Mouse (Mus musculus) heart, embryonic 15.5 days (tissue): ENCODE measurements around the gene Tbx5. TPM values are rescaled to one million over a fixed set of nuclear protein-coding genes. Genes with fewer than 3 reads are reported as not detected.
"Not testable (repeated sequence)": the region's sequence is repeated elsewhere in the genome, so short reads cannot be mapped to it uniquely, and the experiment has no call there.

Source experiments
- ATAC-seq: fragments of 200-750 bp; cut with Nextera tagmentation; replicated peaks from 2 replicates; pipeline ENCODE4 v1.8.0; 2017; ENCODE audit warnings: low read depth, moderate TSS enrichment; ENCODE audit not compliant: insufficient number of reproducible peaks, insufficient read depth, low FRiP score
- H3K27ac ChIP-seq: fragments of 300-500 bp; sonication (generic); 2 replicates; pipeline ENCODE4 v1.5.1; 2015; ENCODE audit warnings: mild to moderate bottlenecking, inconsistent platforms
- H3K27me3 ChIP-seq: fragments of 300-500 bp; sonication (generic); 2 replicates; pipeline ENCODE4 v1.6.1; 2015; ENCODE audit warnings: inconsistent platforms
- H3K36me3 ChIP-seq: fragments of 300-500 bp; sonication (generic); 2 replicates; pipeline ENCODE4 v1.6.1; 2015; ENCODE audit warnings: mild to moderate bottlenecking, inconsistent platforms
- H3K4me1 ChIP-seq: fragments of 300-500 bp; sonication (generic); replicated peaks from 2 replicates; pipeline ENCODE4 v1.6.1; 2015; ENCODE audit warnings: inconsistent platforms
- H3K4me2 ChIP-seq: fragments of 300-500 bp; sonication (generic); 2 replicates; pipeline ENCODE4 v1.6.1; 2015; ENCODE audit warnings: inconsistent platforms, mild to moderate bottlenecking, moderate library complexity
- H3K4me3 ChIP-seq: fragments of 300-500 bp; sonication (generic); 2 replicates; pipeline ENCODE4 v1.5.1; 2015; ENCODE audit warnings: mild to moderate bottlenecking, inconsistent platforms
- H3K9ac ChIP-seq: fragments of 300-500 bp; sonication (generic); 2 replicates; pipeline ENCODE4 v1.6.1; 2015; ENCODE audit warnings: mild to moderate bottlenecking, inconsistent platforms
- H3K9me3 ChIP-seq: fragments of 300-500 bp; sonication (generic); replicated peaks from 2 replicates; pipeline ENCODE4 v1.6.1; 2016; ENCODE audit warnings: inconsistent platforms
- WGBS: fragments of 180-500 bp; shearing (Covaris S2); methylation state at CpG from one replicate; pipeline ENCODE4 v1.1.7; 2015; ENCODE audit warnings: mixed read lengths; 5-methylcytosine and 5-hydroxymethylcytosine counted together
- polyA plus RNA-seq: library from polyadenylated mRNA; unstranded; fragments of >200 nt; fragmentation: Nextera tagmentation; extraction: Ambion mirVana; gene quantifications from 2 replicates; pipeline ENCODE4 v1.2.1, GENCODE M21; 2015

Gene Tbx5
- polyA plus RNA-seq, 1 experiment from 2014 or later, result 30.1 TPM

DNA sequence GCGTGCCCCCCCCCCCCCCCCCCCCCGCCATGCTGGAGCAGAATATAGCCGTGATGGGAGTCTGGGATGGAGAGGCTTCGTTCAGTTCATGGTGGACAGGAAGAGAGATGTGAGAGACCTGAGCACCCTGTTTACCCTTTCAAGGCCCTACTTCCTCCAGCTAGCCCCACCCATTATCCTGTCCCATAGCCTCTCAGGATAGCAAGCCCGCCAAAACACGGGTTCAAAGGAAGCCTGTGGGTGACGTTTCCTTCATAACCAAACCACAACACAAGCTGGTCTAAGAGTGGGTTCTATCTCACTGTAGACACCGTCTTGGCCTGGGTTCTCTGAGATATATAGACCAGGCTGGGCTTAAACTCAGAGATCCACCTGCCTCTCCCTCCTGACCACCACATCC is 53.1 kb downstream of the Tbx5 start:
- no peak overlapping the region for H3K4me2 ChIP-seq

DNA sequence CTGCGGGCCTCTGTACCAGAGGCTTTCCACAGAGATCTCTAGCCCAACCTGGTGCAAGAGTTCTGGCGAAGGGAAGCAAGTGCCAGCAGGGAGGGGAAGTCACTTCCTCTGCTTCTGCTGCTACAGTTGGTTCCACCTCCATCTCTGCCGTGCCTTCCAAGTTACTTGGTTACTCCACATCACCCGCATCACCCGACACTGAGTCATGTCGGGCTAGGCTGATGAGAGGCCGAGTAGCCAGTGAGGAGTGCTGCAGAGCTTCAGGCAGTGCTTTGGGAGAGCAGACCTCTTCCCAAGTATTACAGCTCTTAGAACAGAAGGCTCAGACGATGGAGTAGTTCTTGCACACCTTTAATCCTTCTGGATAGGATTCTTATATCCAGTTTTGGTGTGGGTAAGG is 54.9 kb downstream of the Tbx5 start:
- H3K9me3 ChIP-seq, result no peaks in the 10 kb centered on the region
- H3K27ac ChIP-seq, result no peak overlapping the region
- H3K9ac ChIP-seq, result no peak overlapping the region
- H3K4me1 ChIP-seq, result no peaks in the 10 kb centered on the region
- H3K36me3 ChIP-seq, result peaks cover 15% of the 10 kb centered on the region
- no peaks in the 10 kb centered on the region for H3K27me3 ChIP-seq
- no peak for ATAC-seq
- H3K4me3 ChIP-seq, result no peak overlapping the region
- WGBS, result 77% methylated on average over 8 of the region's 8 CpGs
- no peak overlapping the region for H3K4me2 ChIP-seq

More for the DNA sequence above, 53.1 kb downstream of the Tbx5 start:
- Histone ChIP-seq H3K36me3 (peaks cover 15% of the 10 kb centered on the region), H3K9ac (no peak overlapping the region), H3K4me1 (no peaks in the 10 kb centered on the region), H3K27ac (no peak overlapping the region), H3K4me3 (no peak overlapping the region), H3K9me3 (no peaks in the 10 kb centered on the region), H3K27me3 (no peaks in the 10 kb centered on the region)
- ATAC-seq, result no peak
- 73% methylated on average over 5 of the region's 8 CpGs for whole genome bisulfite sequencing

DNA sequence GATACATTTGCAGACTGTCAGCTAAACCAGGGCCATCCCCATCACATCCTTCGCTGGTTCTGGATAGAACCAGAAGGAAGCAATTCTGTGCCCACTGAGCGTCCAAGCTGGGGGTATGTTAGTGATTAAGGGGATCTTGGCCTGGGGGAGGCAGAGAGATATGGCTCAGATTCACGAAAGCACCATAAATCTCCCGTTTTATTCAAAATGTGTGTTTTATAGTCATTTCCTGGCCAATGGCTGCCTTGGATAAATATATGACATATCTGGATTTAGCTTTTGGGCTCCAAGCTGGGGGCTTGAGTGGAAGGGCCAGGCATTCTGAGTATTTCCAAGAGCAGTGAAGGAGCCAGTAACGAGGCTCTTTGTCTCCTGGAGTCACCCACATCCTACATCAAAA is 59.5 kb downstream of the Tbx5 start:
- no peaks in the 10 kb centered on the region for H3K36me3 ChIP-seq
- no peak overlapping the region for H3K4me3 ChIP-seq
- H3K9ac ChIP-seq, result no peak overlapping the region
- no peaks in the 10 kb centered on the region for H3K9me3 ChIP-seq
- H3K27me3 ChIP-seq, result no peaks in the 10 kb centered on the region
- no peak overlapping the region for H3K4me2 ChIP-seq
- 65% methylated on average over 5 of the region's 5 CpGs for WGBS
- ATAC-seq, result no peak
- H3K27ac ChIP-seq, result no peak overlapping the region
- H3K4me1 ChIP-seq, result no peaks in the 10 kb centered on the region

DNA sequence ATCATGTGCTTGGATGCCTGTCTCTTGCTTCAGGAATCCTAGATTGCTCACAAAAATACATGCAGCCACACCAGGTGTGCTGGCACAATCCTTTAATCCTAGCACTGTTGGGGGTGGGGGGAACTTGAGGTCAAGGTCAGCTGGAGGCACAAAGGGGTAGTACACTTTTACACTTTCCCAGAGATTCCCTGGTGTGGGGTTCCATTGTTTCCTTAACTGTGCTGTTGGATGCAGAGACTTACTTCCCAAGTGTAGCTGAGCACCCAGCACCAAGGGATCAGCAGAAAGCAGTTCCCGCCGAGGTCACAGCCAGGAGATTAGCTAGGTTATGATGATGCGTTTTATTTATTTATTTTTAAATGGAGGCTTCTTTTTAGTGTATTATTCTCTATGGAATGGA is 60.6 kb downstream of the Tbx5 start:
- H3K4me1 ChIP-seq, result no peaks in the 10 kb centered on the region
- no peaks in the 10 kb centered on the region for H3K36me3 ChIP-seq
- no peak overlapping the region for H3K4me2 ChIP-seq
- WGBS, result 84% methylated on average over 3 of the region's 3 CpGs
- ATAC-seq, result no peak
- no peak overlapping the region for H3K27ac ChIP-seq
- H3K4me3 ChIP-seq, result no peak overlapping the region
- H3K9me3 ChIP-seq, result no peaks in the 10 kb centered on the region
- H3K9ac ChIP-seq, result no peak overlapping the region
- no peaks in the 10 kb centered on the region for H3K27me3 ChIP-seq

DNA sequence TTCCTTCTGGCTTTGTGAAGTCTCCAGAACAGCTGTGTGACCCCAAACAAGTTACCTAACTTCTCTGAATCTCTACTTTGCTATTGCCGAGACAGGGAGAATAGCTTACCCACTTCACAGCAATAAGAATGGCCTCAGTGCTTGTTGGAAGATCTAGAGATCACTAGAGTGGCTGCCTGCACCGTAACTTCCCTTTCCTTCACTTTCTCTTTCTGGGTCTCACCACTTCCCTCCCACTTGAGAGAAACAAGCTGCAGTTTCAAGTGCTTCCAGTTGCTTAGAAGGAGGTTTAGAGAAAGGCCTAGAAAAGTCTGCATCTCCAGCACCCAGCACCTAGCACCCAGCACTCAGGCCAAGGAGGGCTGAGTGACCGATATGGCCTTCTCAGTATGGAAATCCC is 64.1 kb downstream of the Tbx5 start:
- Histone ChIP-seq H3K4me3 (no peak overlapping the region), H3K27me3 (no peaks in the 10 kb centered on the region), H3K9me3 (no peaks in the 10 kb centered on the region), H3K27ac (no peak overlapping the region), H3K4me2 (no peak overlapping the region), H3K36me3 (no peaks in the 10 kb centered on the region), H3K4me1 (no peaks in the 10 kb centered on the region), H3K9ac (no peak overlapping the region)
- WGBS, result 32% methylated on average over 3 of the region's 3 CpGs
- no peak for ATAC-seq

DNA sequence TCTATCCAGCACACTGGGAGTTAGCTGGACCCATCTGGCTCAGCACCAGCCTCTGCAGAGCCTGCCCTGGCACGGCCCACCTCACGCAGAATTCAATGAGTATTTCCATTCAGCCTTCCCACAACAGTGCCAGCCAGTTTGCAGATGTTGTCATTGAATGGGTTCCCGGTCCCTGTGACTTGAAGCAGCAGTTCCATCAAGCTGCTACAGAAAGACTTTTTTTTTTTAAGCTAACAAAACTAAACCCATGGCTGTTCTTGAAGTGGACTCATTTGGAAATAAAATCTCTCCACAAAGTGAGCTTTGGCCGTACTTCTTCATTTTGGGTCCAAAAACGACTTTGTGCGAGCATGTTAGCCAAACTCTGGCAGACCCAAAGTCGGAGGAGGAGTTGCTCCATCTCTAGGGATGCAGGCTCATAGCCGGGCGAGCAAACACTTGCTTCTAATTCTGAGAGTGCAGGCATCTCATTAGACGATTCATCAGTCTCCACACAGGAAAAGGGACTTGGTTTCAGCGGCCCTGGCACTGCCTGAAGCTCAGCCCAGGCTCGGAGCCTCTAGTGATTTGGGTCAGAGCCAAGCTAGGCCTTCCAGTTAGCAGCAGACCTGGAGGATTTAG is 84.2 kb downstream of the Tbx5 start:
- no peak overlapping the region for H3K27ac ChIP-seq
- peaks cover 3% of the 10 kb centered on the region; the same call in 1 of the 2 replicates for H3K27me3 ChIP-seq
- WGBS, result 56% methylated on average over 12 of the region's 12 CpGs
- no peaks in the 10 kb centered on the region for H3K4me1 ChIP-seq
- no peak overlapping the region for H3K4me3 ChIP-seq
- H3K9me3 ChIP-seq, result no peaks in the 10 kb centered on the region
- no peaks in the 10 kb centered on the region for H3K36me3 ChIP-seq
- no peak for ATAC-seq
- H3K4me2 ChIP-seq, result no peak overlapping the region
- H3K9ac ChIP-seq, result no peak overlapping the region

DNA sequence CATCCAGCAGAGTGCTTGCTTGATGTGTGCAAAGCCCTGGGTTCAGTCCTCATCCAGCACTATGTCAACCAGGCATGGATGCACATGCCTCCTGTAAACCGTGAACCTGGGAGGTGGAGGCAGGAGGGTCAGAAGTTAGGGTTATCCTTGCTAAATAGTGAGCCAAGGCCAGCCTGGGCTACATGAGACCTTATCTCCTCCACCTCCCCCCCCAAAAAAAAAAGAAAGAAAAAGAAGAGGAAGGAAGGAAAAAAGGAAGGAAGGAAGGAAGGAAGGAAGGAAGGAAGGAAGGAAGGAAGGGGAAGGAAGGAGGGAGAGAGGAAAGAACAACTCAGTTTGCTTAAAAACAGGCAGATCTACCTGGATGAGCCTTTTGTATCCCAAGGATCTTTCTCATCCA is 85.9 kb downstream of the Tbx5 start:
- not testable (repeated sequence) for H3K4me2 ChIP-seq, H3K4me3 ChIP-seq, H3K4me1 ChIP-seq, H3K9me3 ChIP-seq, H3K27me3 ChIP-seq, H3K36me3 ChIP-seq, H3K9ac ChIP-seq, ATAC-seq, H3K27ac ChIP-seq
- 90% methylated on average over 1 of the region's 1 CpGs for WGBS

DNA sequence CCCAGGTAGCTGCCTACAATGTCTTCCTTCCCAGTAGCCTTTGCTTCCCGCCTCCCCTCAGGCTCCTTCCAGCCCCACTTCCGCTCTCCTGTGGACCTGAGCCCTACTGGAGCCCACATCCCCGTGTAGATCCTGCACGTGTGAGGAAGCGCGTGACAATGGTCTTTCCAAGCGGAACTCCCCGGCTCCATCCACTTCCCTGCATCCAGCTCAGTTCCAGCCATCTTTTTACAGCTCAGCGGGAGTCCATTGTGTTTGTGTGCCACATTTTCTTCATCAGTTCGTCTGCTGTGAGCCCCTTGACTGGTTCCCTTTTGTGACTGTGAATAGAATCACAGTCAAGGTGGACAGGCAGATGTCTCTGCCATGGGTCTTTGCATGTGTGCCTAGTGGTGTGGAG is 88.5 kb downstream of the Tbx5 start:
- Histone ChIP-seq H3K9ac (no peak overlapping the region), H3K4me2 (no peak overlapping the region), H3K4me3 (no peak overlapping the region), H3K4me1 (no peaks in the 10 kb centered on the region), H3K9me3 (no peaks in the 10 kb centered on the region), H3K27me3 (no peaks in the 10 kb centered on the region), H3K36me3 (no peaks in the 10 kb centered on the region), H3K27ac (no peak overlapping the region)
- 80% methylated on average over 10 of the region's 10 CpGs for WGBS
- no peak for ATAC-seq

DNA sequence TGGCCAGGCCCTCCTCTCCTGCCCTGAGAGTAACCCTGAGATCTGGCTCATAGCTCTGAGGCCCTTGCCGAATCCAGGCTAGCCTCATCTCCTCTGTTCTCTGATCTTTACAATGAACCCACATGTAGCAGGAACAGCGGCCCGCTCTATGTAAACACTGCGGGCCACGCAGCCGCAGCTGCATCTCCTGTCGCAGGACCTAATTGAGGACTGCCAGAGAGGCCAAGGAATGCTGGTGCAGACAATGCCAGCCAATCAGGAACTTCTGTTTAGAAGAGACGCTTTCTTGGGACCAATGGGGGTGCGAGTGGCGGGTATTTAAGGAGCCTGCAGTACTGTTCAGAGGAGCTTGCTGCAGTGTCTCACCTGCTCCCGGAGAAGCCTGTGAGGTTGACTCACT is 89.8 kb downstream of the Tbx5 start:
- Histone ChIP-seq H3K9ac (no peak overlapping the region), H3K9me3 (no peaks in the 10 kb centered on the region), H3K4me2 (no peak overlapping the region), H3K4me3 (no peak overlapping the region), H3K27me3 (no peaks in the 10 kb centered on the region), H3K27ac (no peak overlapping the region), H3K36me3 (no peaks in the 10 kb centered on the region), H3K4me1 (no peaks in the 10 kb centered on the region)
- WGBS, result 50% methylated on average over 11 of the region's 11 CpGs
- no peak for ATAC-seq

Other genes starting within 250 kb of the Tbx5 start
- gene Tbx3, start 162.0 kb upstream of the Tbx5 start, polyA plus RNA-seq, result 10.0 and 11.4 TPM in 2 replicates